Mouse (Mus musculus): ENCODE measurements around the gene Gm9821. TPM values are rescaled to one million over a fixed set of nuclear protein-coding genes. Genes with fewer than 3 reads are reported as not detected.

Gm9821 gene
- polyA plus RNA-seq, 1 experiment from 2014 or later, result 0.56 TPM

DNA sequence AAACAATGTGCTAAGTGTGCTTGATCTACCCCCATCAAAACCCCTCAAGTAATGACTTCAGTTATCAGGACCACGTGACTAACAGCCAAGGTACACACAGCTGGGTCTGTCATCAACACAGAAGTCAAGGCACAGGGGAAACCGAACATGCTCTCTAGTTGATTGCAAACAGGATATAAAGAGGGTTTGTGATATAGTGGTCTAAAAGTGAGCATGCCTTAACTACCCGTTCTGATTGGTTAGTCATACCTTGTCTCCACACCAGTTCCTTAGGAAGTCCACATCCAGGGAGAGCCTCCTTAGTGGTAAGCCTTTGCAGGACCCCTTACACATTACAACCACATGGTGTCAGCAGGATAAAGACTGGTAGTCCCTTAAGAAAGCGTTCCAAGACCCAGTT lies 25.4 kb upstream of the Gm9821 start:
- H3K4me3 ChIP-seq, result no peak overlapping the region
- peaks cover 33% of the 10 kb centered on the region for H3K4me1 ChIP-seq
- H3K27me3 ChIP-seq (ENCODE audit: low read depth, poor library complexity, severe bottlenecking), result peaks cover 55% of the 10 kb centered on the region
- 82% methylated on average over 4 of the region's 4 CpGs for WGBS
- no peak for DNase-seq (ENCODE audit: low spot score)
- peaks cover 39% of the 10 kb centered on the region for H3K36me3 ChIP-seq
- no peak overlapping the region for H3K27ac ChIP-seq
- H3K9me3 ChIP-seq (replicated peaks), result no peaks in the 10 kb centered on the region

DNA sequence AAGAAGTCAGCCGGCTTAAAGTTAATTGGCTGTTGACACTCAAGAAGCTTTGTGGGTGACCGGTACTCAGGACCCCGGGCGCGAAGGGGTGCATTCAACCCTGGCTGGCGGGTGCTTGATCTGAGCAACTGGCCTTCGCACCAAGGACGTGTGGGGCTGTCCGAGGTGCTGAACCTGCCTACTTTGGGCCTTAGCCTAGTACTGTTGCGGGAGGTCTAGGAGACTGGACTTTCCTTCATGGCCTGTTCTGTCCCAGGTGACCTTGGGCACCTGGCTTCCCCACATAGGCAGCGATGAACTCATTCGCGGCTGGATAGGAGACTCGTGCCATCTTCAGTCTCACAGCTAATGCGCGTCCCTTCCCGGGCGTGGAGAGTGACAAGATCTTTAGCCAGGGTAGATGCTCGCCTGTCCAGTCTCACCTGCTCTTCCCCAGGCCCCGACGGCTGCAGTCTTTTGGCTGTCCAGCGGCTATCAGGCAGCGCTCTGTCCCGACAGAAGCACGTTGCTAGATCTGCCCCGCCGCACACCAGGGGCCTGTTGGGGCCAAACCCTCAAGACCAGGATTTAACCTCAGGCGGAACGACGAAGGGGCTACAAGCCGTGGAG lies 24.2 kb upstream of the Gm9821 start:
- DNase-seq (ENCODE audit: low spot score), result peak; percentile 81
- WGBS, result 4% methylated on average over 31 of the region's 31 CpGs
- Histone ChIP-seq H3K36me3 (peaks cover 28% of the 10 kb centered on the region), H3K9me3 (replicated peaks) (no peaks in the 10 kb centered on the region), H3K4me1 (peaks cover 36% of the 10 kb centered on the region), H3K27me3 (ENCODE audit: low read depth, poor library complexity, severe bottlenecking) (peaks cover 59% of the 10 kb centered on the region), H3K4me3 (peak overlapping the region; percentile 61), H3K27ac (0 out of 2 replicates have a peak overlapping the region, but pooled peaks have one; percentile 26)

DNA sequence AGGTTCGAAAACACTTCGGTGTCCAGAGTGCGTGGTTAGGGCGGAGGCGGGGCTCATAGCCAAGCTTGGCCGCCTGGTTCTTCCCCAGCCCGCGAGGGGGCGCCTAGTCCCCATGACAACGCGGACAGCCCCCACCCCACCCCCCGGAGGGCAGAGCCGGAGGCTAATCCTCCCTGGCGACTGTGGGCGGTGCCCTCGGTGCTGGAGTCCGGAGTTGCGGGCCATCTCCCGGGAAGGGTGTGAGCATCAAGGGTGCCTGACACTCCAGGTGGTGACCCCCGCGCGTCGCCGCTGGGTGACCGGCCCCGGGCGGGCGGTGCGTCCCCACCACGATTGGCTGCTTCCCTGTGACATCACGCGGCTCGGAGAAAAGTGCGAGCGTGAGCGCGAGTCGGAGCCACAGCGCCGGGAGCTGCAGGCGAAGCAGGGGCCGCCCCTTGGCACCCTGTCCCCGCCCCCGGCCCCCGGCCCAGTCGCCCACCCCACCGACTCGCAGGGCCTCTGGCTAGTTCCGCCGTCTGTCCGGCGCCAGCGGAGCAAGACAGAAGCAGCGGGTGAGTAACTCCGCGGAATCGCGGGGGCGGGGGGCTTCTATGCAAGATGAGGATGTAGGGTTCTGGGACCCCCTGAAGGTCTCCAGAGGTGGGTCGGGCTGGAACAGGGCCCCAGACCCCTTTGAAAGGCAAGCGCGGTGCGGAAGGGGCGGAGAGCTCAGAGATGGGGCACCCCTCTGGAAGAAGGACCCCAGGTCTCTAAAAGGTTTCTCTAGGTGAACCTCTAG lies 23.5 kb upstream of the Gm9821 start:
- H3K9me3 ChIP-seq (replicated peaks), result no peaks in the 10 kb centered on the region
- peaks cover 36% of the 10 kb centered on the region for H3K4me1 ChIP-seq
- H3K36me3 ChIP-seq, result peaks cover 21% of the 10 kb centered on the region
- WGBS, result under 1% methylated on average over 64 of the region's 64 CpGs
- H3K27me3 ChIP-seq (ENCODE audit: low read depth, poor library complexity, severe bottlenecking), result peaks cover 59% of the 10 kb centered on the region
- H3K4me3 ChIP-seq, result peak overlapping the region; percentile 61
- peak; percentile 86 for DNase-seq (ENCODE audit: low spot score)
- H3K27ac ChIP-seq, result peak overlapping the region; percentile 26; the same call in 1 of the 2 replicates

DNA sequence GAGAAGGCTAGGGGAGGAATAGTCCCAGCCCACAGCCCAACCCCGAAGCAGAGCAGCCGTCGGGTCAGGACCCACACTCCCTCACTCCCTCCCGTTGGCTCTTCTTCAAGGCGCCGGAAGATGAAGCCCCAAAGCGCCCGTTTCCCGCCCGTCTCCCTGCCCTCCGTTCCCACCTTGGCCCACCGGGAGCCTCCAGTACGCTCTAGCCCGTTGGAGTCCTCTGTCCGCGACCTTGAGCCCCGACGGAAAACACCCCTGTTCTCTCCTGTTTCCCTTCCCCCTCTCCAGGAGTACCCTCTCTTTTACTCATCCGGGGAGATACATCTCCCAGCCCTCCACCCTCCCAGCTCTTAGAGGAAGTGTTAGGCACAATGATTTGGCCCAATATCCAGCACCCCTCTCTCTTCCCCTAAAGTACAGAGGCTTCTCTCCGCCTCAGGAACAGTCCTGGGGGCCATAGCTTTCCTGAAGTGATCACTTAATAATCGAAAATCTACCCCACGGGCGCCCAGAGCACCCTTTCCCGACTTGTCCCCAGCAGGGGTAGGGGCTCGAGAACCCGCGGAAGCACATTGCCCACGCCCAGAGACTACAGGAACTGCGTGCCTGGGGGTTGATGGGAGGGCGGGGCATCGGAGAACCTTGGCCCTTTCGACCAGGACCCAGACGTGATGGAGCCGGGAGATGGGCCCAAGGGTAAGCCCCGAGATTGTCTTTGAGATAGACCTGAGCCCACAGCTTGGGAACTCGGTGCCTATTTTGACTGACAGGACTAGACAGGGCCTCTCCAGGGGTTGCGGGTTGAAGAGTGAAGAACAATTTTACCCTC lies 22.7 kb upstream of the Gm9821 start:
- no peak for DNase-seq (ENCODE audit: low spot score)
- H3K4me3 ChIP-seq, result peak overlapping the region; percentile 61
- peak overlapping the region; percentile 26; the same call in 1 of the 2 replicates for H3K27ac ChIP-seq
- WGBS, result 3% methylated on average over 37 of the region's 37 CpGs
- no peaks in the 10 kb centered on the region for H3K9me3 ChIP-seq (replicated peaks)
- peaks cover 16% of the 10 kb centered on the region for H3K36me3 ChIP-seq
- peaks cover 41% of the 10 kb centered on the region for H3K4me1 ChIP-seq
- H3K27me3 ChIP-seq (ENCODE audit: low read depth, poor library complexity, severe bottlenecking), result peaks cover 59% of the 10 kb centered on the region

DNA sequence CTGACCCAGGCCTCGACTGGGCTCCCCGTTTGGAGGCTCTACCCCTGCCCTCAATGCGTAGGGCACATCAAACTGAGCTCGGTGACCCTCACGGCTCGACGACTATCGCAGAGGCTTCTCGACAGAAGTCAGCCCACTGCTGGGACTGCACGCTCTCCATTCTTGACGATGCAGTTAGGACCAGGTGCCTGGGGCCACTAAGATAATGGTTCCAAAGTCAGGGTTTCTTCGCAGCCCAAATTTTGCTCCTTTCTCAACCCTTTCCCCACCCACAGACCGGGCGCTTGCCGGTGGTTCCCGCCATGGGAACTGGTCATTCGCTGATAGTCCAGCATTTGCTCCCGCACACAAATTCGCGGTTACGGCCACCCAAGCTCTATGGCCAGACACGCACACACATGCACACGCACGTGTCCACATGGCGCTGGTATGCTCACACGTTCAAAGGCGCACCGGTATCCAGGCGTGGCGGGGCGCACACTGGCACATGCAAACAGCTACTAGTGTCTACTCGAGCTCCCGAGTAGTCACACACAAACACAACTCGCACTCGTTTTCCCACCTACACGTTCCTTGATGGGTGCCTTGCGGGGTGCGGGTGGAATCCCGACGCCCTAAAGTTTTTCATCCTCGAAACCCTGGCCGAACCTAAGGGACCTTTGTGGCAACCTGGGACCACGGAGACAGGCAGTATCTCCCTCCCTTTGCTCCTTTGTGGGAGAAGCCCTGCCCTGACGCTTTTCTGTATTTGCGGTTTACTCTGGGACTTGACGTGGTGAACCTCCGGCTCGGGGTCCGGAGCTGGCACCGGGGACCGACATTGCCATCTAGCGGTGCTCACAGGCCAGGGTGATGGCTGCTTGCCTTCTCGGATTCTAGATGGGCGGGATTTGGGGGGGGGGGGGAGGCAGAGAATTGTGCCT lies 21.8 kb upstream of the Gm9821 start:
- no peaks in the 10 kb centered on the region for H3K9me3 ChIP-seq (replicated peaks)
- WGBS, result 6% methylated on average over 54 of the region's 54 CpGs

DNA sequence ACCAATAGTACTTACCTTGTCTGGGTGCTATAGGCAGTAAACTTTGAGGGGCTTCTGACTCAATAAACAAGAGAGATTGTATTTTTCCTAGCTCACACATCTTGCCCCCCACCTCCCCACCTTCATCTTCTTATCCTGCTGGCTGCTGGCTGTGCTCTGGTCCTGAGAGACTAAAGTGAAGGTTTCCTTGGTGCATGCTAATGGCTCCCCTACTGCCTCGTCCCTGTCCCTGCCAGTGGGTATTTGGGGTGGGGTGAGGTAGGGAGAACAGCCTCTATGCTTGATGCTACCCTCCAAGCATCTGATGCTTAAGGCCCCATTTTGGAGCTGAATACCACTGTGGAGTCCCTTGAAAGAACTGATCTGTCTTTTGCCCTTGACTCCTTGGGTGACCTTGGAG lies 20.8 kb upstream of the Gm9821 start:
- Histone ChIP-seq H3K27ac (no peak overlapping the region), H3K9me3 (replicated peaks) (no peaks in the 10 kb centered on the region), H3K4me1 (peaks cover 60% of the 10 kb centered on the region), H3K4me3 (no peak overlapping the region), H3K36me3 (peaks cover 22% of the 10 kb centered on the region), H3K27me3 (ENCODE audit: low read depth, poor library complexity, severe bottlenecking) (peaks cover 59% of the 10 kb centered on the region)
- WGBS, result 60% methylated on average over 1 of the region's 1 CpGs
- DNase-seq (ENCODE audit: low spot score), result no peak

More for the DNA sequence above, 21.8 kb upstream of the Gm9821 start:
- Histone ChIP-seq H3K36me3 (peaks cover 15% of the 10 kb centered on the region), H3K4me3 (peak overlapping the region; percentile 61), H3K27ac (no peak overlapping the region), H3K4me1 (peaks cover 50% of the 10 kb centered on the region), H3K27me3 (ENCODE audit: low read depth, poor library complexity, severe bottlenecking) (peaks cover 59% of the 10 kb centered on the region)
- peak; percentile 83 for DNase-seq (ENCODE audit: low spot score)

DNA sequence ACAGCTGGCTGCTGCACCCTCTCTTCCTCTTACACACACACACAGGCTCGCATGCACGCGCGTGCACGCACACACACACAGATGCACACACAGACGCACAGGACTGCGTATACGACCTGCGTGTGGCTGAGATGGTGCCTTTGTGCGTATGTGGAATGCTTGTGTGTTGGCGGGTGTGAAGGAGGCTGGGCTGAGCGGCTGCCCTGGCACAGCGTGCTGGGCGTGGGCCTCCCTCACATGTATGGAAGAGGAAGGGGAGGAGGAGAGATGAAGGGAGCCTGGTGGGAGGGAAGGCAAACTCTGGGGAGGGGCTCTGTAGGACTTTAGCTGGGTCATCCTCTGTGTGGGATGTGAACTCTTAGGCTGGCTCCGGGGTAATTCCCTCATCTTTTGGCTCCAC lies 20.1 kb upstream of the Gm9821 start:
- DNase-seq (ENCODE audit: low spot score), result peak; percentile 29
- peaks cover 63% of the 10 kb centered on the region for H3K4me1 ChIP-seq
- H3K4me3 ChIP-seq, result no peak overlapping the region
- no peak overlapping the region for H3K27ac ChIP-seq
- peaks cover 26% of the 10 kb centered on the region for H3K36me3 ChIP-seq
- WGBS, result 83% methylated on average over 15 of the region's 15 CpGs
- H3K9me3 ChIP-seq (replicated peaks), result no peaks in the 10 kb centered on the region
- H3K27me3 ChIP-seq (ENCODE audit: low read depth, poor library complexity, severe bottlenecking), result peaks cover 51% of the 10 kb centered on the region

DNA sequence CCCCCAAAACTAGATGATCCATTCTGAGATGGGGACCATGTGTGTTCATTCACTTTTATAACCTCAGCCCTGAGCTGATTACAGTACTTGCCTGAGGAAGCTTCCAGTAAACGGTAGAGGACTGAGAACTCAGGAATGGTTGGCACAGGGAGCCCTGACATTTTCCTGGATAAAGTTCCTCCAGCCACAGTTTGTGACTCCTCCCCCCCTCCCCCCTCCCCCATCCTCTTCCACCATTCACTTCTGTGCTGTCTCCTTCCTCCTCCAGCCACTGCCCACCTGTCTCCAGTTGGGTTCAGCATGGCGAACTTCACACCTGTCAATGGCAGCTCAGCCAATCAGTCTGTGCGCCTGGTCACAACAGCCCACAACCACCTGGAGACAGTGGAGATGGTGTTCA lies 18.6 kb upstream of the Gm9821 start, which contains the start of gene Chrm4:
TSS of gene Chrm4 (plus strand) at position 301 of the 400 bp plus-strand sequence.
- 0 out of 2 replicates have a peak within 1 kb of the TSS, but pooled peaks have one; percentile 2 for H3K27ac ChIP-seq
- H3K27me3 ChIP-seq (ENCODE audit: low read depth, poor library complexity, severe bottlenecking), result peaks cover 36% of the 10 kb centered on the region
- peaks cover 59% of the 10 kb centered on the region for H3K4me1 ChIP-seq
- 91% methylated on average over 3 of the region's 3 CpGs for WGBS
- H3K9me3 ChIP-seq (replicated peaks), result no peaks in the 10 kb centered on the region
- peaks cover 31% of the 10 kb centered on the region for H3K36me3 ChIP-seq
- DNase-seq (ENCODE audit: low spot score), result no peak
- H3K4me3 ChIP-seq, result 0 out of 2 replicates have a peak within 1 kb of the TSS, but pooled peaks have one; percentile 11

DNA sequence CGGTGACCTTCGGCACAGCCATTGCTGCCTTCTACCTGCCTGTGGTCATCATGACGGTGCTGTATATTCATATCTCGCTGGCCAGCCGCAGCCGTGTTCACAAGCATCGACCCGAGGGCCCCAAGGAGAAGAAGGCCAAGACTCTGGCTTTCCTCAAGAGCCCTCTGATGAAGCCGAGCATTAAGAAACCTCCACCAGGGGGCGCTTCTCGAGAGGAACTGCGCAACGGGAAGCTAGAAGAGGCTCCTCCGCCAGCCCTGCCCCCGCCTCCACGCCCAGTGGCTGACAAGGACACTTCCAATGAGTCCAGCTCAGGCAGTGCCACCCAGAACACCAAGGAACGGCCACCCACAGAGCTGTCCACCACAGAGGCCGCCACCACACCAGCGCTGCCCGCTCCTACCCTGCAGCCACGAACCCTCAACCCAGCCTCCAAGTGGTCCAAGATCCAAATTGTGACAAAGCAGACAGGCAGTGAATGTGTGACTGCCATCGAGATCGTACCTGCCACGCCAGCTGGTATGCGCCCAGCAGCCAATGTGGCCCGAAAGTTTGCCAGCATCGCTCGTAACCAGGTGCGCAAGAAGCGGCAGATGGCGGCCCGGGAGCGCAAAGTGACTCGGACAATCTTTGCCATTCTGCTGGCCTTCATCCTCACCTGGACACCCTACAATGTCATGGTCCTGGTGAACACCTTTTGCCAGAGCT lies 17.5 kb upstream of the Gm9821 start:
- H3K27me3 ChIP-seq (ENCODE audit: low read depth, poor library complexity, severe bottlenecking), result peaks cover 26% of the 10 kb centered on the region
- DNase-seq (ENCODE audit: low spot score), result peak; percentile 89
- 0 out of 2 replicates have a peak overlapping the region, but pooled peaks have one; percentile 2 for H3K27ac ChIP-seq
- 34% methylated on average over 34 of the region's 34 CpGs for WGBS
- peaks cover 31% of the 10 kb centered on the region for H3K36me3 ChIP-seq
- H3K9me3 ChIP-seq (replicated peaks), result no peaks in the 10 kb centered on the region
- H3K4me1 ChIP-seq, result peaks cover 57% of the 10 kb centered on the region
- H3K4me3 ChIP-seq, result 0 out of 2 replicates have a peak overlapping the region, but pooled peaks have one; percentile 11

DNA sequence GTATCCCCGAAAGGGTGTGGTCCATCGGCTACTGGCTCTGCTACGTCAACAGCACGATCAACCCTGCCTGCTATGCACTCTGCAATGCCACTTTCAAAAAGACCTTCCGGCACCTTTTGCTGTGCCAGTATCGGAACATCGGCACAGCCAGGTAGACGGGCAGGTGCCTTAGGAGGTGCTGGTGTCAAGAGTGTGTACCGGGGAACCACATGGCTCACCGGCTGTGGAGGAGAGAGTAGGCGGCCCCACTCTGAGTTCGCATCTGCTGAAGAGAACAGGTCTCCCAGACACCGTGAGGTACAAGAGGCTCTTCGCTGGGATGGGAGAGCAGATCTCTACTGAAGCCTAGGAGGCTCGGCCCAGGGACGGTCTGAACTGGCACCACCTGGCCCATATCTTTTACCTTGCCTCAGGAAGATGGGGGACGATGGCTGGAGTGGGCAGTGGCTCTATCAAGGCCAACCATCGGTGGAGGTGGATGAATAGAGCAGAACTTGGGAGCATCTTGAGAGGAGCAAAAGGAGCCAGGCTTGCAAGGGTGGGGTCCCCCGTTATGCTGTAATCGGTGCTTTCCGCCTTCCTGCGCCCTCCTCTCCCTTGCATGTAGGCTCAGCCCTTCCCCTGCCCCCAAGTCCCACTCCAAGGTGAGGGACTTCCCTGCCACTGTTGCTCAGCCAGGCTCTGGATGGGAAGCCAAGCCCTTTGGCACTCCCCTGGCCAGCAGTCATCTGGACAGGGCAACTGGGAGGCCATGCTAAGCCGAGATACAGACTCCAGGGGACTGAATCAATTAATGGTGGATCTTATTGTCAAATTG lies 16.8 kb upstream of the Gm9821 start:
- H3K27ac ChIP-seq, result no peak overlapping the region
- peaks cover 39% of the 10 kb centered on the region for H3K36me3 ChIP-seq
- peak overlapping the region; percentile 88 for H3K4me3 ChIP-seq
- H3K27me3 ChIP-seq (ENCODE audit: low read depth, poor library complexity, severe bottlenecking), result peaks cover 18% of the 10 kb centered on the region
- 63% methylated on average over 23 of the region's 23 CpGs for WGBS
- peaks cover 57% of the 10 kb centered on the region for H3K4me1 ChIP-seq
- H3K9me3 ChIP-seq (replicated peaks), result no peaks in the 10 kb centered on the region
- peak; percentile 51 for DNase-seq (ENCODE audit: low spot score)

DNA sequence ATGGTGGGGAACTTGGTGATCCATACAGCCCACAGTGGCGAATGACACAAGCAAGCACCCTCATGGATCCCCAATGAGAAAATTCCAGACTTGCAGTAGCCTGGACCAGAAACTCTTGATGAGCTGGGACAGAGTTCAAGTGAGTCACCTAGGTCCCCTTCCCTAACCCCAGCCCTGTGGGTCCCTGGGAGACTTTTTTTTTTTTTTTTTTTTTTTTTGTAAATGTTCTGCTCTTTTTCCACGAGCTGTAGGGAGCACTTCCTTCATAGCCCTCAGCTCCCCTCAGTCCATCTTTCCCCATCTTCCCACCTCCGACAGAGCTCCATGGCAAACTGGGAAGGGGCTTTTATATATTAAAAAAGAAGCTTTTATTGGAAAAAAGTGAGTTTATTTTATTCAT lies 16.0 kb upstream of the Gm9821 start:
- Histone ChIP-seq H3K4me3 (peak overlapping the region; percentile 88), H3K27me3 (ENCODE audit: low read depth, poor library complexity, severe bottlenecking) (peaks cover 11% of the 10 kb centered on the region), H3K9me3 (replicated peaks) (no peaks in the 10 kb centered on the region), H3K36me3 (peaks cover 46% of the 10 kb centered on the region), H3K27ac (peak overlapping the region; percentile 100), H3K4me1 (peaks cover 58% of the 10 kb centered on the region)
- WGBS, result 49% methylated on average over 3 of the region's 3 CpGs
- DNase-seq (ENCODE audit: low spot score), result no peak

All from limb, embryonic 10.5 days (tissue).